Mouse (Mus musculus): ENCODE data around the gene Vmn2r14. TPM values are rescaled to one million over a fixed set of nuclear protein-coding genes. Genes with fewer than 3 reads are reported as not detected.
"Not testable (repeated sequence)": the region's sequence is repeated elsewhere in the genome, so short reads cannot be mapped to it uniquely, and the experiment has no call there.

Vmn2r14 gene
- not detected for total RNA-seq (2022)

- DNase-seq (ENCODE audit: low spot score in 2 of 2): no peak
Measured at GRCm38 (mm10) chr5:109224608-109225007, at the start of gene Vmn2r14. Gene Vmn2r14, minus strand, starts transcription at chr5:109224708.

- DNase-seq (ENCODE audit: low spot score in 2 of 2): not testable (repeated sequence)
Measured at GRCm38 (mm10) chr5:109192099-109192498, 32.4 kb downstream of the Vmn2r14 start, which contains the start of gene Vmn2r13. Gene Vmn2r13, minus strand, starts transcription at chr5:109192199.

- not testable (repeated sequence) for DNase-seq (ENCODE audit: low spot score in 2 of 2)
Measured at GRCm38 (mm10) chr5:109166851-109167250, 57.7 kb downstream of the Vmn2r14 start.

Other genes with a start within 250 kb of the Vmn2r14 start
- gene Vmn2r10, start 218.2 kb downstream of the Vmn2r14 start, total RNA-seq (2022): not detected
- gene Vmn2r11, start 165.1 kb downstream of the Vmn2r14 start, total RNA-seq (2022): not detected
- not detected for gene Vmn2r12, start 126.8 kb downstream of the Vmn2r14 start, total RNA-seq (2022)
- gene Vmn2r13, start 32.5 kb downstream of the Vmn2r14 start, total RNA-seq (2022): not detected
- not detected for gene Vmn2r15, start 72.9 kb upstream of the Vmn2r14 start, total RNA-seq (2022)
- gene Vmn2r16, start 105.5 kb upstream of the Vmn2r14 start, total RNA-seq (2022): not detected
- not detected for gene Vmn2r17, start 195.0 kb upstream of the Vmn2r14 start, total RNA-seq (2022)

All from gastrocnemius, adult 8-10 months (tissue).